Mouse (Mus musculus): Measurements from ENCODE around the gene Trim7.
A peak's percentile ranks its signal among the peaks of the same experiment; 100 is the strongest.
"Not testable (repeated sequence)": the region's sequence is repeated elsewhere in the genome, so short reads cannot be mapped to it uniquely, and the experiment has no call there.

The Trim7 gene

DNA sequence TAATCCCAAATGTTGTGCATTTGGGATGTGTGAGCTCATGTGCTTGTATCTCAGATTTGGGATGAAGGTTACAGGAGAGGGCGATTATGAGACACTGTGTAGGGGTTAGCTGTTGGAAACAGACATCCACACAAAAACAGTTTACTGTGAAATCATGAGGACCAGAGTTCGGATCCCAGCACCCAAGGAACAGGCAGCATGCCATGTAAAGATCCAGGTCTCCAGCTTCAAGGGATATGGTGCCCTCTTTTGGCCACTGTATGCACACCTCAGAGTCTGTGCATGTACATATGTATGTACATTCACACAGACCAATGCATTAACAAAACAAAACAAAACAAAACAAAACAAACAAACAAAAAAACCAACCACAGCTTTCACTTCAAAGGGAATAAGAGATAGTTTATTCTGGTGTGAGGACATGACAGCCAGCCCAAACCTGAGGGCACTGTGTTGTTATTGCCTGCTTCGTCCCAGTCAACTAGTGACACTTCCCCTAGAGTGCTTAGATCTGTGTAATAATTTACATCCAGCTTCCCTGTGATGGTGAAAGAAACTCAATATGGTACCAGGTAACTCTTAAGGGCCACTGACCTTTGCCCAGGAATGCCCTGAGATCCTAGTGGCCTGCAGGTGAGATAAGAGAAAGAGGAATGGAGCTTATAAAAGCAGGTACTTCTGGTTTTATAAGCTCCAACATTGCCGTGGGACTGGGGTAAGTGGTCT is 25.5 kb downstream of the Trim7 start:
- DNase-seq (ENCODE audit: low read depth): peak; percentile 45

GRCm38 (mm10) chr11:48852190-48852589 is 26.2 kb downstream of the Trim7 start:
- no peak for DNase-seq (ENCODE audit: low read depth)

DNA sequence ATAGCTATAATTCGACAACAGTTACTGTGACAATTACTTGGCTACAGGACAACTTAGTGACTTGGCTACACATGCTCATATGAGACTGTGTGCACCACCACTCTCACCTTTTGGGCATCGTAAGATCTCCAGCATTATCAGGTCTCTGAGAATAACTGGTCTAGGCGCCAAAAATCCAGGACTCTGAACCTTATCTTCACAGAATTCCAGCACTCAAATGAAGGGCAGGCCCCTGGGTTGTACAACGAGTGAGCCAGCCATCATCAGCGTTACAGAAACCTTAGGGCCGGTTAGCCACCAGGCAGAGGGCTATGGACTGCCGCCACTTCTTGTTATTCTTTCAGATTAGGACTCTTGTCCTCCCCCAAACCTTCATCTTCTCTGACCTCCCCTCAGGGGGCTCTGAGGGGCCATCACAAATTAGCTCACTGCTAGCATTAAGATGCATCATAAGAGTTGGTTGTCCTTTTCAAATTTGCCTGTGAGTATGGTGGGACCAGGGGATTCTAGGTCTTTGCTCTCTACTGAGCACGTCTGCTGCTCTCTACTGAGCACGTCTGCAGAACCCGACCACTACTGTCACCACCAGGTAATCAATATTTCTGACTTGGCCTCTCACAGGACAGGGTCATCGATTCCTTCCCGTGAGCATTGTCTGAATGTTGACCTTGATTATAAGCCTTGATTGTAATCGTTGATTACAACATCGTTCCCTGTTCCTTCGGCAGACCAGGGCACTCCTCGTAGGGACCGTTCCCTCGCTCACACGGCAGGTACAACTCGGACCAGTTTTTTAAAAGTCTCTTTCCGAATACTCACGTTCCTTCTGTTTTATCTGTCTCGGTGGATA is 26.9 kb downstream of the Trim7 start:
- no peak for DNase-seq (ENCODE audit: low read depth)

GRCm38 (mm10) chr11:48853474-48854180 is 27.7 kb downstream of the Trim7 start:
- peak; percentile 89 for DNase-seq (ENCODE audit: low read depth)

DNA sequence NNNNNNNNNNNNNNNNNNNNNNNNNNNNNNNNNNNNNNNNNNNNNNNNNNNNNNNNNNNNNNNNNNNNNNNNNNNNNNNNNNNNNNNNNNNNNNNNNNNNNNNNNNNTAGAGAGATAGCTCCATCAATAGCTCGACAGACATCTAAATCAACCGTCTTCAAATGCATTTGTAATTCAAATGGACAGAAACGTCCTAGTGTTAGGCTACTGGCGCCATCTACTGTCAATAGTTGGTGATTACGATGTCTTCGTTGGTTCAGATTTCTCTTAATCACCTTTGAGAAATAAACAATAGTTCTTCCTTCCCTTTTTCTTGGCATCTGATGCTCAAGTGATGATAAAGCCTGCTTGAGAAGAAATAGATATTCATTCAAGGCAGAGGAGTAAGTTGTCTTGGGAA is 33.1 kb downstream of the Trim7 start:
- DNase-seq (ENCODE audit: low read depth): peak; percentile 86

GRCm38 (mm10) chr11:48862784-48863319 is 36.9 kb downstream of the Trim7 start:
- DNase-seq (ENCODE audit: low read depth): no peak

DNA sequence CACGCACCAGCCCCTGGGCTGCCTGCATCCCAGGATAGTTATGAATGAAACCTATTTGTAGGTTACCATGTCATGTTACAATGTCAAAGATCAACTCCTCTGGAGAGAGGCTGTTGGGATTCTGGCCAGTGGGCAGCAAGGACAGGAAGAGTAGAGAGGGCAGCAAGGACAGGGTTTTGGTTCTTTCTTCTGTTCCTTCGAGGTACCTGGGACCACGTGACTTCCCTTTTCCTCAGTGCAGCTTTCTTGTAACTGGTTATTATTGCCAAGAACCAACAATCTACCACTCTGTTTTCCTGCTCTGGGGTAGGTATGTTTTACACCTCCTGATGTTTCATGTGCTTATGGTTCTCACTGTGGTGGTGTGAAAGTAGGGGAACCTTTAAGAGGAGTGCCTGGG is 37.9 kb downstream of the Trim7 start:
- no peak for DNase-seq (ENCODE audit: low read depth)

- DNase-seq (ENCODE audit: low read depth): no peak
These were observed 40.5 kb downstream of the Trim7 start for GRCm38 (mm10) chr11:48866481-48866880.

DNA sequence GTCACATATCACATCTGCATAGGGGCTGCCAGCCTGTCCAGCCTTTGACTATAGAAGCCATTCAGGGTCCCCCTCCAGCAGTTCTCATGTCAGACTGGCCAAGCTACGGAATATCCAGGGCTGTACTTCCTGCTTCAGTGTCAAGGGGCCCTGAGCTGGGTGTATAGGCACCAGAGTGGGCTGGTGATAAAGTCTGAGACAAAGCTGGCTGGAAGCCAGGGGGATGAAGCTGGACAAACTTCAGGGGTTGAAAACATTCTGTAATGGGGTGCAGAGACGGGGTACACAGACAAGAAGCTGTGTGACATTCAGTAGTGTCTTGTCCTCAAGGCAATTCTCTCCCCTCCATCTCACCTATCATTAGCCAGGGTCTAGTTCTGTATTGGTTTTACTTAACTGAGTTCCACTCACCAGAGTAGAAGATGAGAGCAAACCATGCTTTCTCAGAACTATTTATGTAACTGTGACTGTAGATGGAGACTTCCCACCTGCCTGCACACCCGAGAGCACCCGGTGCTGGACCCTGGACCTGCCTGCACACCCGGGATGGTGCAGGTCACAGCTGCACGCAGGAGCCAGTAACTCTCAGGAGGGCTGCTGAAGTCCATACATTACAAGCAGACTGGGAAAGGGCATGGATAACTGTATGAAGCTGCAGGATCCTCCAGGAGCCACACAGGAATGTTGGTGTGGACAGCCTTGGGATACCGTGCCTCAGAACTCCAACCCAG is 43.6 kb downstream of the Trim7 start:
- DNase-seq (ENCODE audit: low read depth): peak; percentile 29

GRCm38 (mm10) chr11:48870781-48871180 is 44.8 kb downstream of the Trim7 start:
- peak; percentile 50 for DNase-seq (ENCODE audit: low read depth)

- DNase-seq (ENCODE audit: low read depth): peak; percentile 89
These were observed 45.3 kb downstream of the Trim7 start, which contains the start of gene Irgm1 for GRCm38 (mm10) chr11:48871201-48871772. TSS of gene Irgm1 (minus strand) at chr11:48871683.

DNA sequence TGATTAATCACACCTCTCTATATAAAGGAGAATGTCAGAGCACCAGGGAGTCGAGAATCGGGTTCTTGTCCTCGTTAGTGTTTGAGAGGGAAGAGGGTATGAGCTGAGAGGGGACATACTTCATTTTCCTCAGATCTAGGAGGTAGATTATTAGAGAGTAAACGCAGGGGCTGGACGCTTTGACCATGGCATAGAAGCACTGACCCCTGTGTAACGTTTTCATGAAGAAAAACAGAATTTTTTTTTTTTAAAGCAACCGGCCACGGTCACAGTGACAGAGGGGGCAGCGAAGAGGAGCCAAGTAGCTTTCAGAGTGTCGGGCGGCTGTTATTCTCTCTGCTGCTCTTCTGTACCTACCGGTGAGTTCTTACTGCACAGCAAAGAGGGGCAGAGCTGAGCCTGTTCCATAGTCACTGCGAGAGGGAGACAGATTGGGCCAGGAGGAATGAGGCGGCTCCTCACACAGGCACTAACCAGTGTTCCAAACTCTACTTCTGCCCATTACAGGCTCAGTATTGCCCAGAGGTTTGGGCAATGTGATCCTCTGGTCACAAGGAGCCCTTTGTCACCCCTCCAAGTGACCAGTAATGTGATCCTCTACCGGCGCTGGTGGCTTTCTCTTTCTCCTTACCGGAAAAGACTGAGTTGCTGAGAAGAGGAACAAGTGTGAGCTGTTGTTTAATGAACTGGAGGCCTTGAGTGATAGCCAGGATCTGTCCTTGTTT is 46.0 kb downstream of the Trim7 start:
- DNase-seq (ENCODE audit: low read depth): peak; percentile 65

DNA sequence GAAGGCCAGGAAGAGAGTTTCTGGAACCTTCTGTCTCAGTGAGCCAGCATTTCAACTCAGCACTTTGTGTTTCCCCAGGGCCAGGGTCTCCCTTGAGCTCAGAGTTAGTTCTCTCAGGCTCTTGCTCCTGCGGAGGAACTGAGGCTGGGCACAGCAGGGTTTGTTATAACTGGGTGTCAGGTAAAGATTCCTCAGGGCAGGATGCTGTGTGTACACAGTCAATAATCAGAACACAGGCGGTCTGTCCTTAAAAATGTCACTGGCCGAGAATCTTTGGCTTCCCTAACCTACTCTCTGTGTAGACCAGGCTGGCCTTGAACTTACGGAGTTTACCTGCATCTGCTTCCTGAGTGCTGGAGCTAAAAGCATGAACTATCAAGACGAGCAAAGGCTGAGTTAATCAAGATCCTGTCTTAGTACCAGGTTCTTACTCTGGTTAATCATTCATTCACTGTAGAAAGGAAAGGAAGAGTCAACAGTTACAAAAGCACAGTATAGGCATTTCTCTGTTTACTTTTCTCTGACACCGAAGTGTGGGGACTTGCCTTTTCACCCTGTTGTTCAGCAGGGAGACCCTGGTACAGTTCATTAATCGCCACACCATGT is 46.9 kb downstream of the Trim7 start:
- no peak for DNase-seq (ENCODE audit: low read depth)

- DNase-seq (ENCODE audit: low read depth): no peak
These were observed 47.8 kb downstream of the Trim7 start for GRCm38 (mm10) chr11:48873591-48874290.

GRCm38 (mm10) chr11:48874465-48874864 is 48.5 kb downstream of the Trim7 start:
- peak; percentile 86 for DNase-seq (ENCODE audit: low read depth)

DNA sequence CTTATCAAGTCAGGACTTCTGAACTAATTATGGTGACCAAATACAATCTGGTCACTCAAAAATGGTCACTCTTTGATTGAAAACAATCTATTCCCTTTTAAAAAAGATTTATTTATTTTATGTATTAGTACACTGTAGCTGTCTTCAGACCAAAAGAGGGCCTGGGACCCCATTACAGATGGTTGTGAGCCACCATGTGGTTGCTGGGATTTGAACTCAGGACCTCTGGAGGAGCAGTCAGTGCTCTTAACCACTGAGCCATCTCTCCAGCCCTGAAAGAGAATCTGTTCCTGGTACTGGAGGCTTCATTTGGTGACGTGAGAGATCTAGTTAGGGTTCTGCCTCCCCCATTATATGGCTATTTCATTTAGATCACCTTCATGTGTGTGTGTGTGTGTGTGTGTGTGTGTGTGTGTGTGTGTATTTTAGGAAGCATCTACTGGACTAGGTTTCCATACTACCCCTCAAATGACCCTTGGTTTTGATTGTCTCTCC is 49.5 kb downstream of the Trim7 start:
- not testable (repeated sequence) for DNase-seq (ENCODE audit: low read depth)

DNA sequence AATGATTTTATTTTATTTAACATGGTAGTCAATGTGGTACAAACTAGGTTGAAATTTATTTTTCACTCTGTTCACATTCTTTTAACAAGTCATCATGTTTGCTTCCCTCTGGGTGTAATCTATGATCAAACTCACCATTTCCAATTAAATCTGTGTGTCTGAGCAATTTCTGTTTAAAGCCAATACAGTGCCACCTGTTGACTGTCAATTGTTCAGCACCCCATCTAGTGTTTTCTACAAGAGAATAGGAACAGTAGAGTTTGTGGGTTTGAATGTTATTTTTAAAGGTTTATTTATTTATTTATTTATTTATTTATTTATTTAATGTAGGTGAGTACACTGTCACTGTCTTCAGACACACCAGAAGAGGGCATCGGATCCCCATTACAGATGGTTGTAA is 50.7 kb downstream of the Trim7 start:
- DNase-seq (ENCODE audit: low read depth): no peak

DNA sequence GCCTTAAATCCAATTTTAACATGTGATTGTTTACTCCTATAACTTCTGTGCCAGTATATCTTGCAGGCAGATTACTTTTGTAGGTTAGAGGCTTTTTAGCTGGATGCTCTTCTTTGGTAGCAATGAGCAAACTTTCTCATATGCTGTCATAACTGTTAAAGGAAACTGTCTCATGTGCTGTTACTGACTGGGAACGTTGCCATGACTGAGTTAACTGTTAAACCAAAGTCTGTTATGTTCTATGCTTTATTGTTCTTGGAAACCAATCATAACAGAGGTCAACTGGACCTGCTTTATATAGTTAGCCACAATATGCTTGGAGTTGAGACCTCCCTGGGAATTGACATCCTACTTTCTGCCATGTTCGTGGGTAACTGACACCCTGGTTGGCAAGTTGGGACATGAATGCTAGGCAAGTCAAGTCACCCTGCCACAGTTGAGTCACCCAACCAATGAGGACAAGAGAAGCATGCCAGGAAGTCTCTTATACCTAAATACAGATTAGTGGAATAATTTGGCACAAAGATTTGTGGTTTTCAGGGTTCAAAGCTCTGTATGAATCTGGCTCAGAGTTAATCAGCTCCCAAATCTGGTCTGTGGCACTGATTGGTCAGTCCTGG is 73.0 kb downstream of the Trim7 start:
- peak; percentile 67 for DNase-seq (ENCODE audit: low read depth)

All from NIH3T3 (cell line).